Mouse (Mus musculus) megakaryocyte progenitor cell, adult 5-6 weeks (primary cell): ENCODE results near the gene Nemp1. TPM values are rescaled to one million over a fixed set of nuclear protein-coding genes. Genes with fewer than 3 reads are reported as not detected.

Source experiments
- ATAC-seq: replicated peaks from 2 replicates; pipeline ENCODE4 v1.8.0; 2016; ENCODE audit warnings: mild to moderate bottlenecking, moderate TSS enrichment, inconsistent platforms; ENCODE audit not compliant: poor library complexity
- total RNA-seq, 2 experiments: library from RNA; stranded (forward) in 1 of 2; stranded (reverse) in 1 of 2; fragments of 157-497, 149-512 nt in 1 of 2; fragments of 200-1000 nt in 1 of 2; gene quantifications; 2 replicates each; pipeline versions ENCODE4 v1.2.3 to v1.2.4; 2015 to 2017

Gene Nemp1
- total RNA-seq (2015) (15.7 and 19.8 TPM in 2 replicates), total RNA-seq (2017) (17.8 and 25.3 TPM in 2 replicates)

- ATAC-seq, result peak; percentile 35
These were observed at the start of gene Nemp1 for GRCm38 (mm10) chr10:127666501-127667268. Gene Nemp1 (plus strand): TSS chr10:127666901.

GRCm38 (mm10) chr10:127617294-127617693 lies 49.4 kb upstream of the Nemp1 start:
- ATAC-seq, result no peak

- no peak for ATAC-seq
These were observed 48.5 kb upstream of the Nemp1 start for GRCm38 (mm10) chr10:127618173-127618572.

GRCm38 (mm10) chr10:127619119-127619721 lies 47.5 kb upstream of the Nemp1 start:
- ATAC-seq, result no peak

GRCm38 (mm10) chr10:127619941-127620405 lies 46.7 kb upstream of the Nemp1 start:
- no peak for ATAC-seq

GRCm38 (mm10) chr10:127620406-127621190 lies 46.1 kb upstream of the Nemp1 start, which contains the start of gene Lrp1:
Gene Lrp1 (minus strand): TSS chr10:127621148.
- no peak for ATAC-seq

- ATAC-seq, result peak; percentile 63
These were observed 45.3 kb upstream of the Nemp1 start for GRCm38 (mm10) chr10:127621191-127622056.

- peak; percentile 54 for ATAC-seq
These were observed 44.7 kb upstream of the Nemp1 start for GRCm38 (mm10) chr10:127622057-127622392.

- no peak for ATAC-seq
These were observed 44.0 kb upstream of the Nemp1 start for GRCm38 (mm10) chr10:127622661-127623060.

- ATAC-seq, result no peak
These were observed 43.1 kb upstream of the Nemp1 start for GRCm38 (mm10) chr10:127623439-127624216.

GRCm38 (mm10) chr10:127626433-127626832 lies 40.3 kb upstream of the Nemp1 start:
- ATAC-seq, result peak; percentile 63

GRCm38 (mm10) chr10:127631261-127632214 lies 35.2 kb upstream of the Nemp1 start:
- ATAC-seq, result peak; percentile 87

- ATAC-seq, result no peak
These were observed 33.9 kb upstream of the Nemp1 start for GRCm38 (mm10) chr10:127632668-127633271.

- no peak for ATAC-seq
These were observed 26.3 kb upstream of the Nemp1 start for GRCm38 (mm10) chr10:127640421-127640820.

- peak; percentile 54 for ATAC-seq
These were observed 24.6 kb upstream of the Nemp1 start for GRCm38 (mm10) chr10:127641861-127642771.

- ATAC-seq, result peak; percentile 77
These were observed 23.7 kb upstream of the Nemp1 start, which contains the start of gene Stat6 for GRCm38 (mm10) chr10:127642772-127643552. Gene Stat6 (plus strand): TSS chr10:127642986.
